Mouse (Mus musculus) G1E (cell line): ENCODE data around the gene Rtbdn. TPM values are rescaled to one million over a fixed set of nuclear protein-coding genes. Genes with fewer than 3 reads are reported as not detected.

ENCODE experiments used
- ATAC-seq: 2 replicates; pipeline ENCODE4 v1.8.0; 2016; ENCODE audit warnings: mild to moderate bottlenecking; ENCODE audit not compliant: insufficient number of reproducible peaks, poor library complexity, low FRiP score, severe bottlenecking; ENCODE audit errors: extremely low read depth
- DNase-seq: peaks from one replicate; pipeline ENCODE4 v3.0.0; 2012; ENCODE audit warnings: low spot score
- H3K27me3 ChIP-seq: 2 replicates; pipeline ENCODE4 v1.6.1; 2012; ENCODE audit warnings: mild to moderate bottlenecking, low read length, inconsistent platforms; ENCODE audit not compliant: insufficient read depth
- H3K36me3 ChIP-seq: replicated peaks from 2 replicates; pipeline ENCODE3; 2012; ENCODE audit warnings: mild to moderate bottlenecking, inconsistent platforms
- H3K4me1 ChIP-seq: 2 replicates; pipeline ENCODE4 v1.6.1; 2012; ENCODE audit warnings: low read depth, low read length, inconsistent platforms, mixed read lengths; ENCODE audit not compliant: insufficient read depth
- H3K4me3 ChIP-seq: 2 replicates; pipeline ENCODE4 v1.5.1; 2012; ENCODE audit warnings: low read depth, mild to moderate bottlenecking, inconsistent platforms, low read length, moderate library complexity, mixed read lengths
- H3K9me3 ChIP-seq: replicated peaks from 2 replicates; pipeline ENCODE4 v1.6.1; 2012; ENCODE audit warnings: inconsistent platforms
- CTCF ChIP-seq: IDR thresholded peaks from 2 replicates; pipeline ENCODE4 v1.5.1; 2012; ENCODE audit warnings: low read depth, low read length, inconsistent platforms, mixed read lengths
- GATA1 ChIP-seq: IDR thresholded peaks from 2 replicates; pipeline ENCODE4 v1.6.1; 2012; ENCODE audit warnings: borderline replicate concordance, low read length, inconsistent platforms, mixed read lengths
- GATA2 ChIP-seq: IDR thresholded peaks from 2 replicates; pipeline ENCODE4 v1.6.1; 2012; ENCODE audit warnings: low read depth, low read length, inconsistent platforms, borderline replicate concordance
- POLR2AphosphoS5 ChIP-seq: IDR thresholded peaks from 2 replicates; pipeline ENCODE4 v1.6.1; 2012; ENCODE audit warnings: low read depth, low read length, inconsistent platforms; ENCODE audit not compliant: insufficient replicate concordance
- TAL1 ChIP-seq: conservative IDR thresholded peaks from 2 replicates; pipeline ENCODE4 v1.6.1; 2012; ENCODE audit warnings: low read depth, low read length, inconsistent platforms, mixed read lengths
- polyA plus RNA-seq: library from polyadenylated mRNA; stranded (reverse); fragments of >175 nt; gene quantifications from 2 replicates; pipeline ENCODE4 v1.2.3, GENCODE M21; 2012
- total RNA-seq, 2 experiments: library from RNA; stranded (forward) in 1 of 2; stranded (reverse) in 1 of 2; fragments of 200-1000 nt in 1 of 2; fragments of >200 nt in 1 of 2; fragmentation: Nextera tagmentation in 1 of 2; gene quantifications; 2 replicates each; pipeline ENCODE4 v1.2.3; 2014 to 2017

The Rtbdn gene
- total and polyA plus RNA-seq, 3 experiments = 0.11 TPM; not detected in 2

DNA sequence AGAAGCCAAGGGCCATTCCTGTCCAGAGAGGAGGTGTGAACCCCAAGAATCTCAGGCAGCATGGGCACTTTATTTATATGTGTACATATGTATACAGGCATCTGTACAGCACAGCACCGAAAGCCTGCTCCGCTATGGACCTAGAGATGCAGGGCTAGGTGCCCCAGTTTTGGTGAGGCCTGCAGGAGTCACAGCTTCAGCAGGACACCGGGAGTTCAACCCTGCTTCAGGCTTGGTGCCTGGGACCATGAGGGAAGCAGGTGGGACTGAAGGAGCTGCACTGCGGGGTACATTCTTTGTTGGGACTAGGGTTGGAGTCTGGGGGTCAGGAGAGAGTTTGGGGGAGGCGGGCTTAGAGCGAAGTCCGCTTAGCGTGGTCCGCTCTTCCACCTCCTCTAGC, 34.9 kb upstream of the Rtbdn start:
- Histone ChIP-seq H3K4me3 (peak overlapping the region; percentile 73; the same call in 1 of the 2 replicates), H3K4me1 (peaks cover 75% of the 10 kb centered on the region), H3K36me3 (peaks cover 72% of the 10 kb centered on the region), H3K27me3 (no peaks in the 10 kb centered on the region), H3K9me3 (no peaks in the 10 kb centered on the region)
- DNase-seq (no peak), ATAC-seq (no peak)
- TF ChIP-seq CTCF (no peak), GATA1 (no peak)

DNA sequence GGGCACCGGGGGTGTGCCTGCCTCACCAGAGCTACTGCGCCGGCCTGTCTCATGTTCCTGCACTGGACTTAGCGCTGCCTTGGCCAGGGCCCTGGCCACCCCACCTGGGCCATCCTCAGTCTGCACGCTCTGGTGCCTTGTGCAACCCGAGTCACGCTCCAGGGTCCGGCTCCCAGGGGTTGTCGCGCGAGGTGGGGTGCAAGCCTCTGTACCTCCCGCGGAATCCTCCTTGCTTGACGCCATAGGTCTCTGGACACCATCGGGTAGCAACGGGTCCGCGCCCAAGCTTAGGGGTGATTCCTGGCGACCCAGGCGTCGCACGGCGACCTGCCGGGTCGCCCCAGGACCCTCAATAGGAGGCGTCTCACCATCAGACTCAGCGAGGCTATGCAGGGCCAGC, 34.4 kb upstream of the Rtbdn start:
- H3K9me3 ChIP-seq = no peaks in the 10 kb centered on the region
- H3K27me3 ChIP-seq = no peaks in the 10 kb centered on the region
- ATAC-seq = no peak
- no peak for TF ChIP-seq GATA2
- no peak for TF ChIP-seq TAL1
- no peak for TF ChIP-seq CTCF
- TF ChIP-seq POLR2AphosphoS5 = no peak
- TF ChIP-seq GATA1 = no peak
- H3K36me3 ChIP-seq = peaks cover 72% of the 10 kb centered on the region
- peak overlapping the region; percentile 73; the same call in 1 of the 2 replicates for H3K4me3 ChIP-seq
- H3K4me1 ChIP-seq = peaks cover 70% of the 10 kb centered on the region
- no peak for DNase-seq

DNA sequence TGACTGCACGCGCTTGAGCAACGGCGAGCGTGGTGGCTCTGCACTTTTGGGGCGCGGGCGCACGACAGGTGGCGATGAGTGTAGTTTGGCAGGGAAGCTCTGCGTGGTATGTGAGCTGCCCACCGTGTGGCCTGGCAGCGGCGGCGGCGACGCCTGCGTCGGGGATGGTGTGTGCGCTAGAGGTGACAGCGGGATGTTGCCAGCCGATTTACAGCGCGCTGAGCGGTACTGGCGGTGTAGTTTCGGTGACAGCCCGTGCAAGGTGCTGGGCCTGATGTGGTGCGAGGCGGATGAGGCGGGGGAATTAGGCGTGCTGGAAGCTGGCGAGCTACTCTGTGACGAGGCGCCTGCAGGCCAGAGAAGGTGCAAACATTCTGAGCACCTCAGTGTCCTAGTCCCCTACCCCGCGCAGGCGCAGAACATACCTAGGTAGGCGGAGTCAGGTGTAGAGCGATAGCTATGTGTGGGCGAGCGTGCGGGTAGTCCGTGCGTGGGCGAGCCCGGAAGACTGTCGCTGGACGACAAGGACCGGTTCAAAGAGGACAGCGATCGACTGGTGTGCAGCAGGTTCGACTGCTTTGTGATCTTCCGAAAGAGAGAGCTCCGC, 33.8 kb upstream of the Rtbdn start:
- Histone ChIP-seq H3K27me3 (no peaks in the 10 kb centered on the region), H3K36me3 (peaks cover 75% of the 10 kb centered on the region), H3K9me3 (no peaks in the 10 kb centered on the region), H3K4me1 (peaks cover 70% of the 10 kb centered on the region), H3K4me3 (peak overlapping the region; percentile 73)
- ATAC-seq = peak; percentile 22
- TF ChIP-seq GATA1 (no peak), POLR2AphosphoS5 (peak; percentile 95)
- DNase-seq = peak; percentile 90

DNA sequence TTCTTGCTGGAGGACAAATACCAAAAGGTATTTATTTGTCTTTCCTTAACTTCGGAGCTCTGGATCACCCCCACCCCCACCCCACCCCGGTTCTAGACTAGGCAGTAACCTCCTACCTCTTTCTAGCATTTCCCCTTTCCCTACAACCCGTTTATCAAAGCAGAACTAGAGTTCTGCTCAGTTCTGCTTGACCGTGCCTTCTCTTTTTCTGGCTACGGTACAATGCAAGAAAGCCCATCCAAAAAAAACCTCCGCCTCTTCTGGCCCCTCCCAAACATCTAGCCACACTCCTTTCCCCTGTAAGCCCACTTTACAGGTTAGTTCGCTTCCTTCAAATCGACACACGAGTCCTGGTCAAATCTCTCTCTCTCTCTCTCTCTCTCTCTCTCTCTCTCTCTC, 33.3 kb upstream of the Rtbdn start:
- Histone ChIP-seq H3K4me1 (peaks cover 75% of the 10 kb centered on the region), H3K36me3 (peaks cover 80% of the 10 kb centered on the region), H3K27me3 (no peaks in the 10 kb centered on the region), H3K9me3 (no peaks in the 10 kb centered on the region), H3K4me3 (peak overlapping the region; percentile 73)
- DNase-seq (no peak), ATAC-seq (no peak)
- TF ChIP-seq POLR2AphosphoS5 = no peak; the same call in 1 of the 2 replicates
- TF ChIP-seq CTCF = no peak
- no peak for TF ChIP-seq TAL1
- no peak for TF ChIP-seq GATA2
- no peak for TF ChIP-seq GATA1

DNA sequence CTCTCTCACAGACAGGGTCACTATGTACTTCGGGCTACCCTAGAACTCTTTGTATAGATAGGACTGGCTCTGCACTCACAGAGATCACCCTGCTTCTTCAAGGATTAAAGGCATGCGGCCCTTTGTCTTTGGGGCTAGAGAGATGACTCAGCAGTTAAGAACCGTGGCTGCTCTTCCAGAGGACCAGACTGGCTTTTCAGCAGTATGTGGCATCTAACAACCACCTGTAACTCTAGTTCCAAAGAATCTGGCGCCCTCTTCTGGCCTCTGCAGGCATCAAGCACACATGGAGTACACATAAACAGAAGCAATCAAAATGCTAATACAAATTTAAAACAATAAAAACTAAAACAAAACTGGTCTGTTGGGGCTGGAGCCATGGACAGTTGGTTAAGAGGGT, 32.8 kb upstream of the Rtbdn start:
- ATAC-seq = peak; percentile 29; the same call in 1 of the 2 replicates
- H3K4me3 ChIP-seq = peak overlapping the region; percentile 73
- H3K9me3 ChIP-seq = no peaks in the 10 kb centered on the region
- DNase-seq = no peak
- peaks cover 85% of the 10 kb centered on the region for H3K36me3 ChIP-seq
- H3K27me3 ChIP-seq = no peaks in the 10 kb centered on the region
- H3K4me1 ChIP-seq = peaks cover 77% of the 10 kb centered on the region
- TF ChIP-seq CTCF (peak; percentile 37), POLR2AphosphoS5 (no peak)

DNA sequence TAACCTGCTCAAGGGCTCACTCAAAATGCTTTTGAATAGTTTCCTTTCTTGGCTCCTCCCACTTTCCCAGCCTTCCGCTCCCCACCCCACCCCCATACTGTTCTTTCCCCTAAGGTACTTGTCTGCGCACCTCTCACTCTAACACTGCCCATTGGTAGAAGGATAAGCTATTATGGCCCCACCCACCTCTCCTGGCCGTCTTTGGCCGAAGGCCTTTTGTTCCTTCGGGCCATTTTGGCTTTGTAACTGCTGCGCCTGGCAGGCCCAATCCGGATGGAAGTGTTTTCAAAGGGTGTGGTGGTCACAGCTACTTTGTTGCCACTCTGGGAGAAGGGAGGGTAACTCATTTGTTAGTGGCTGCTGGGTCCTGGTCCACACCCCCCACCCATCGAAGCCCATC, 31.5 kb upstream of the Rtbdn start:
- DNase-seq (no peak), ATAC-seq (no peak)
- Histone ChIP-seq H3K27me3 (no peaks in the 10 kb centered on the region), H3K36me3 (peaks cover 86% of the 10 kb centered on the region), H3K4me1 (peaks cover 65% of the 10 kb centered on the region), H3K9me3 (no peaks in the 10 kb centered on the region), H3K4me3 (peak overlapping the region; percentile 42; the same call in 1 of the 2 replicates)
- no peak for TF ChIP-seq CTCF
- TF ChIP-seq GATA1 = no peak
- no peak for TF ChIP-seq TAL1
- no peak for TF ChIP-seq GATA2
- TF ChIP-seq POLR2AphosphoS5 = no peak

DNA sequence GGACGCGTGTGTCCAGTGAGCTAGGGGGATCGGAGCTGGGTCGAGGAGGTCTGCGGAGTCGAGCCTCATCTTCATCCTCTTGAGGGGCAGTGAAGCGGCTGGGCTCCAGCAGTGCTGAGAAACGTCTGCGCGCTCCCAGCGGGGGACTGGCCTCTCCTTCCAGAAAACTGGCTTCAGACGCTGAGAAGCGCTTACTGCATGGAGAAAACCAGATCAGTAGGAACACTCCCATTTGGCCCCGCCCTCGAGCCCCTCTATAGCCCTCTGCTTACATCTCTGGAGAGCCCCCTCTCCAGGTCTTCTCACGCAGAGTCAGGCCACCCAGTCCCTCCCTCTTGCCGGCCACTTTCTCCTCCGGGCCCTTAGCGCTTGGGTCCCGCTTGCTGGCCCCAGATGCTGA, 29.0 kb upstream of the Rtbdn start:
- ATAC-seq (no peak), DNase-seq (no peak)
- peaks cover 43% of the 10 kb centered on the region for H3K4me1 ChIP-seq
- H3K27me3 ChIP-seq = no peaks in the 10 kb centered on the region
- H3K9me3 ChIP-seq = no peaks in the 10 kb centered on the region
- no peak overlapping the region for H3K4me3 ChIP-seq
- TF ChIP-seq CTCF = no peak
- TF ChIP-seq GATA2 = no peak
- TF ChIP-seq POLR2AphosphoS5 = no peak
- no peak for TF ChIP-seq TAL1
- TF ChIP-seq GATA1 = no peak
- peaks cover 84% of the 10 kb centered on the region for H3K36me3 ChIP-seq
